Mouse (Mus musculus): Measurements from ENCODE around the gene Afdn. TPM values are rescaled to one million over a fixed set of nuclear protein-coding genes. Genes with fewer than 3 reads are reported as not detected.
"Not testable (repeated sequence)": the region's sequence is repeated elsewhere in the genome, so short reads cannot be mapped to it uniquely, and the experiment has no call there.

The Afdn gene
- polyA plus RNA-seq, 1 experiment from 2014 or later, result 190 TPM

DNA sequence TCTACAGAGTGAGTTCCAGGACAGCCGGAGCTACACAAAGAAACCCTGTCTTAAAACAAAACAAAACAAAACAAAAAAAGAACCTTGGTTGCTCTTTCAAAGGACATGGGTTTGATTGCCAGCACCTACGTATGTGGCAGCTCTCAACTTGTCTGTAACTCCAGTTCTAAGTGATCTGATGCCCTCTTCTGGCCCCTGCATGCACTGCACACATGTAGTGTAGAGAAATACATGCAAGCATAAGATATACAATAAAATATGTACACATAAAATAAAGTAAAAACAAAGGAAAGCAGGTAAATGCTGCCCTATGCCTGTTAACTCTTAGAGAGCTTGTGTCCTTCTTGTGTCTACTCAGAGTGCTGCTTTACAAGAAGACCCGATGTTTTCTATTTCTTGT is 8.9 kb downstream of the Afdn start:
- H3K36me3 ChIP-seq (ENCODE audit: control insufficient read depth, insufficient read depth, low read length), result no peaks in the 10 kb centered on the region
- no peak overlapping the region for H3K27ac ChIP-seq (replicated peaks; ENCODE audit: low read depth, low read length)
- 92% methylated on average over 3 of the region's 3 CpGs for WGBS
- no peak overlapping the region for H3K4me2 ChIP-seq (ENCODE audit: low read length)
- no peaks in the 10 kb centered on the region for H3K27me3 ChIP-seq (ENCODE audit: control insufficient read depth, insufficient read depth, low read length)
- no peak for ATAC-seq (ENCODE audit: low FRiP score, low TSS enrichment)
- H3K4me1 ChIP-seq (ENCODE audit: control insufficient read depth, insufficient read depth, low read length), result peaks cover 1% of the 10 kb centered on the region; the same call in 1 of the 2 replicates
- no peak overlapping the region for H3K9ac ChIP-seq (replicated peaks; ENCODE audit: low read length)
- H3K9me3 ChIP-seq (ENCODE audit: control insufficient read depth, low read length), result no peaks in the 10 kb centered on the region
- no peak overlapping the region for H3K4me3 ChIP-seq (replicated peaks; ENCODE audit: low read depth, low read length)
- DNase-seq, result no peak

DNA sequence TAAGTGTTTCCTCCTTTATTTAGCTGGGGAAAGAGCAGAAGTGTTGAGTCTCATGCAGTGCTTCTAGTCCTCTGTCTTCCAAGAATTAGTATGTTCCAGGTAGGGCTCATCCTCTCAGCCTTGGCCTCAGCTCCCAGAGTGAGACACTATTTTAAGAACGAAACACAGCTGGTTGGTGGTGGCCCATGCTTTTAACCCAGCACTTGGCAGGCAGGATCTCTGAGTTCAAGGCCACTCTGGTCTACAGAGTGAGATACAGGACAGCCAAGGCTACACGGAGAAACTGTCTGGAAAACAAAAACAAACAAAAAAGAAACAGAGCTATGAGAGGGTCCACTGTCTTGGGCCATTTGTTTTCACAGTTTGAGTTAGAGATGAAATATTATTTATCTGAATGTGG is 17.3 kb downstream of the Afdn start:
- no peaks in the 10 kb centered on the region for H3K4me1 ChIP-seq (ENCODE audit: control insufficient read depth, insufficient read depth, low read length)
- H3K4me3 ChIP-seq (replicated peaks; ENCODE audit: low read depth, low read length), result no peak overlapping the region
- H3K27me3 ChIP-seq (ENCODE audit: control insufficient read depth, insufficient read depth, low read length), result no peaks in the 10 kb centered on the region
- H3K9ac ChIP-seq (replicated peaks; ENCODE audit: low read length), result no peak overlapping the region
- 93% methylated on average over 2 of the region's 2 CpGs for WGBS
- H3K4me2 ChIP-seq (ENCODE audit: low read length), result no peak overlapping the region
- no peak for ATAC-seq (ENCODE audit: low FRiP score, low TSS enrichment)
- no peaks in the 10 kb centered on the region for H3K9me3 ChIP-seq (ENCODE audit: control insufficient read depth, low read length)
- H3K36me3 ChIP-seq (ENCODE audit: control insufficient read depth, insufficient read depth, low read length), result no peaks in the 10 kb centered on the region
- no peak overlapping the region for H3K27ac ChIP-seq (replicated peaks; ENCODE audit: low read depth, low read length)
- no peak for DNase-seq

DNA sequence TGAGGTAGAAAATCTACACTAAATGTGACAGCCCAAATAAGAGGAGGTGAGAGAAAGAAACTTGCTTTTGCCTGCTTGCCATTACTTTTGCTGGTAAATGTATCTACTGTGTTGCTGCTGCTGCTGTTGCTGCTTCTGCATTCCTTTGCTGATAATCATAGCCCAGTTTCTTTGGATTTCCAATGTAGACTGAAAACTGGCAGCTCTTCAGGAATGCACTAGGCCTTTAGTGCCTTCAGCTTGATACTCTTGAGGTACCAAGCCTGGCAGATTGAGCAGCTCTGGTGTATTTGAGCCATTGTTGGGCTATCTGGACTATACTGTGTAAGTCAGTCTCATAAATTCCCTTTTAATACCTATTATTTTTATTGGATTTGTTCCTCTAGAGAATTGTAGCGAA is 18.5 kb downstream of the Afdn start:
- ATAC-seq (ENCODE audit: low FRiP score, low TSS enrichment) (no peak), DNase-seq (no peak)
- Histone ChIP-seq H3K27ac (replicated peaks; ENCODE audit: low read depth, low read length) (no peak overlapping the region), H3K4me3 (replicated peaks; ENCODE audit: low read depth, low read length) (no peak overlapping the region), H3K27me3 (ENCODE audit: control insufficient read depth, insufficient read depth, low read length) (no peaks in the 10 kb centered on the region), H3K4me1 (ENCODE audit: control insufficient read depth, insufficient read depth, low read length) (no peaks in the 10 kb centered on the region), H3K4me2 (ENCODE audit: low read length) (no peak overlapping the region), H3K9ac (replicated peaks; ENCODE audit: low read length) (no peak overlapping the region), H3K36me3 (ENCODE audit: control insufficient read depth, insufficient read depth, low read length) (no peaks in the 10 kb centered on the region), H3K9me3 (ENCODE audit: control insufficient read depth, low read length) (no peaks in the 10 kb centered on the region)
- 90% methylated on average over 1 of the region's 1 CpGs for WGBS

DNA sequence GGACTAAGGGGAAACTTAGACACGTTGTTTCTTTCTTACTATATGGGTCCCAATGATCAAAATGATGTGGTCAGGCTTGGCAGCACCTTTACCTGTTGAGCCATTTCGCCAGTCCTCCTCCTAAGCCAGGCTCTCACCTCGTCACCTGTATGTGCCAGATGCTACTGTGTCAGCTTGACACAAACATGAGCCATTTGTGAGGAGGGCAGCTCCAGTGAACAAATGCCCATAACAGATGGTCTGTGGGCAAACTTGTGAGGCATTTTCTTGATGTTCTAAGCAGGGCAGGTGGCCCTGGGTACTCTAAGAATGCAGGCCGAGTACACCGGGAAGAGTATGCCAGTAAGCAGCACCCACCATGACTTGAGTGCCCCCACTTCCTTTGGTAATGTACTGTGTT is 21.6 kb downstream of the Afdn start:
- Histone ChIP-seq H3K4me1 (ENCODE audit: control insufficient read depth, insufficient read depth, low read length) (0 out of 2 replicates have a peak, but pooled peaks cover 12% of the 10 kb centered on the region), H3K9me3 (ENCODE audit: control insufficient read depth, low read length) (no peaks in the 10 kb centered on the region), H3K27me3 (ENCODE audit: control insufficient read depth, insufficient read depth, low read length) (no peaks in the 10 kb centered on the region), H3K9ac (replicated peaks; ENCODE audit: low read length) (no peak overlapping the region), H3K27ac (replicated peaks; ENCODE audit: low read depth, low read length) (no peak overlapping the region), H3K36me3 (ENCODE audit: control insufficient read depth, insufficient read depth, low read length) (no peaks in the 10 kb centered on the region), H3K4me2 (ENCODE audit: low read length) (no peak overlapping the region), H3K4me3 (replicated peaks; ENCODE audit: low read depth, low read length) (no peak overlapping the region)
- WGBS, result 92% methylated on average over 5 of the region's 5 CpGs
- no peak for ATAC-seq (ENCODE audit: low FRiP score, low TSS enrichment)
- DNase-seq, result no peak

DNA sequence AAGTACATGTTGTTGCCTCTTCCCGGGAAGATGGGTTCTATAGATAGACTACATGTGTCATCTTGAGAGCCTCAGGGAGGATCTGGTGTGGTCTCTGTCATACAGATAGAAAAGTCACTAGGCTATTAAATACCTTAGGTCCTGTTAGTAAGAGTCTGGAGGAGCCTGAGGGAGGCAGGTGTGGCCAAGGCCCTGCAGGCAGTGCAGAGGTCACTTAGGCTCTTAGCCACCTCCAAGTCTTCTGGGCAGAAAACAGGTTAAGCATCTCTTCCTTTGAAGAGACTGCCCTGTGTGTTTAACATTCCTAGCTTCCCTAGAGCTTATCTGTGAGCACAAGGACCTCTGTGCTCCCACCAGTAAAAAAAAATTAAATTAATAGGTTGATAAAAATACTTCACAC is 23.1 kb downstream of the Afdn start:
- Histone ChIP-seq H3K4me3 (replicated peaks; ENCODE audit: low read depth, low read length) (no peak overlapping the region), H3K4me2 (ENCODE audit: low read length) (no peak overlapping the region), H3K27me3 (ENCODE audit: control insufficient read depth, insufficient read depth, low read length) (no peaks in the 10 kb centered on the region), H3K4me1 (ENCODE audit: control insufficient read depth, insufficient read depth, low read length) (0 out of 2 replicates have a peak, but pooled peaks cover 12% of the 10 kb centered on the region), H3K36me3 (ENCODE audit: control insufficient read depth, insufficient read depth, low read length) (no peaks in the 10 kb centered on the region), H3K27ac (replicated peaks; ENCODE audit: low read depth, low read length) (no peak overlapping the region), H3K9me3 (ENCODE audit: control insufficient read depth, low read length) (no peaks in the 10 kb centered on the region), H3K9ac (replicated peaks; ENCODE audit: low read length) (no peak overlapping the region)
- DNase-seq, result no peak
- 93% methylated on average over 1 of the region's 1 CpGs for WGBS
- no peak for ATAC-seq (ENCODE audit: low FRiP score, low TSS enrichment)

GRCm38 (mm10) chr17:13790033-13790432 is 29.7 kb downstream of the Afdn start:
- not testable (repeated sequence) for H3K9me3 ChIP-seq (ENCODE audit: control insufficient read depth, low read length); H3K36me3 ChIP-seq (ENCODE audit: control insufficient read depth, insufficient read depth, low read length); H3K4me2 ChIP-seq (ENCODE audit: low read length); H3K9ac ChIP-seq (replicated peaks; ENCODE audit: low read length); DNase-seq; H3K4me1 ChIP-seq (ENCODE audit: control insufficient read depth, insufficient read depth, low read length); H3K27ac ChIP-seq (replicated peaks; ENCODE audit: low read depth, low read length); H3K4me3 ChIP-seq (replicated peaks; ENCODE audit: low read depth, low read length); H3K27me3 ChIP-seq (ENCODE audit: control insufficient read depth, insufficient read depth, low read length); ATAC-seq (ENCODE audit: low FRiP score, low TSS enrichment)
- 95% methylated on average over 2 of the region's 2 CpGs for WGBS

DNA sequence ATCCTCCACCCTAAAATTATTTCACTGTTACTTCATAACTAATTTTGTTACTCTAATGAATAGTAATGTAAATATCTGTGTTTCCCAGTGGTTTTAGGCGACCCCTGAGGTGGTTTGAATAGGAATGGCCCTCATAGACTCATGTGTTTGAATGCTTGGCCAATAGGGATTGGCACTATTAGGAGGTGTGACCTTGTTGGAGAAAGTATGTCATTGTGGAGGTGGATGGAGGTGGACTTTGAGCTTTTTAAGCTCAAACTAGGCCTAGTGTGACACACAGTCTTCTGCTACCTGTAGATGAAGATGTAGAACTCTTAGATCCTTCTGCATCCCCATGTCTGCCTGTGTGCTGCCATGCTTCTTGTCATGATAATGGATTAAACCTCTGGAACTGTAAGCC is 37.4 kb downstream of the Afdn start:
- DNase-seq, result no peak
- Histone ChIP-seq H3K27ac (replicated peaks; ENCODE audit: low read depth, low read length) (no peak overlapping the region), H3K9me3 (ENCODE audit: control insufficient read depth, low read length) (no peaks in the 10 kb centered on the region), H3K27me3 (ENCODE audit: control insufficient read depth, insufficient read depth, low read length) (no peaks in the 10 kb centered on the region), H3K36me3 (ENCODE audit: control insufficient read depth, insufficient read depth, low read length) (no peaks in the 10 kb centered on the region), H3K4me2 (ENCODE audit: low read length) (no peak overlapping the region), H3K9ac (replicated peaks; ENCODE audit: low read length) (no peak overlapping the region), H3K4me3 (replicated peaks; ENCODE audit: low read depth, low read length) (no peak overlapping the region), H3K4me1 (ENCODE audit: control insufficient read depth, insufficient read depth, low read length) (no peaks in the 10 kb centered on the region)
- WGBS, result 90% methylated on average over 1 of the region's 1 CpGs
- ATAC-seq (ENCODE audit: low FRiP score, low TSS enrichment), result no peak

DNA sequence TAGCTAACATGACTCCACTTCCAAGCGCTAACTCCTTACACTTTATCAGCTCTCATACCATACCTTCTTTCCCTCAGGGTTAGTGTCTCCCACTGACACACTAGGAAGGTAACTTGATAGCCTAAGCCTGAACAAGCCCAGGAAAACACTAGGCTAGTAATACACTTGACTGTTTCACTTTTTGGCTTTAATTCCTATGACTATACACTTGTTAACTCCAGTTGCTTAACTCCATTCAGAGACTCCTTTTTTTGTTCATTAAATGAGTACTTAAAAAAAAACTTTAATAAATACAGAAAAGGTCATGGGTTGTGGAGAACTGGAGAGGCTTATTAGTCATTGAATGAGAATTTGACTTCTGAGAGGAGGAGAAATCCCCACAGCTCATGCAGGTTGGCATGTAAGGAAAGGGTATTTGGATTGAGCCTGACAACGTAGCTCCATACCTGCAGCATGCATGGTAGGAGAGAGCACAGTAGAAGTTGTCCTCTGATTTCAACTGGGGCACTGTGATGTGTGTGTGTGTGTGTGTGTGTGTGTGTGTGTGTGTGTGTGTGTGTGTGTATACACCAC is 42.6 kb downstream of the Afdn start:
- no peaks in the 10 kb centered on the region for H3K9me3 ChIP-seq (ENCODE audit: control insufficient read depth, low read length)
- H3K4me1 ChIP-seq (ENCODE audit: control insufficient read depth, insufficient read depth, low read length), result no peaks in the 10 kb centered on the region
- H3K4me2 ChIP-seq (ENCODE audit: low read length), result no peak overlapping the region
- no peak overlapping the region for H3K4me3 ChIP-seq (replicated peaks; ENCODE audit: low read depth, low read length)
- DNase-seq (no peak), ATAC-seq (ENCODE audit: low FRiP score, low TSS enrichment) (no peak)
- H3K9ac ChIP-seq (replicated peaks; ENCODE audit: low read length), result no peak overlapping the region
- 88% methylated on average over 2 of the region's 2 CpGs for WGBS
- H3K27me3 ChIP-seq (ENCODE audit: control insufficient read depth, insufficient read depth, low read length), result no peaks in the 10 kb centered on the region
- H3K36me3 ChIP-seq (ENCODE audit: control insufficient read depth, insufficient read depth, low read length), result peaks cover 30% of the 10 kb centered on the region
- H3K27ac ChIP-seq (replicated peaks; ENCODE audit: low read depth, low read length), result no peak overlapping the region

- peaks cover 50% of the 10 kb centered on the region for H3K36me3 ChIP-seq (ENCODE audit: control insufficient read depth, insufficient read depth, low read length)
- no peaks in the 10 kb centered on the region for H3K27me3 ChIP-seq (ENCODE audit: control insufficient read depth, insufficient read depth, low read length)
- H3K9ac ChIP-seq (replicated peaks; ENCODE audit: low read length), result no peak overlapping the region
- no peaks in the 10 kb centered on the region for H3K9me3 ChIP-seq (ENCODE audit: control insufficient read depth, low read length)
- WGBS, result 95% methylated on average over 1 of the region's 1 CpGs
- no peak overlapping the region for H3K27ac ChIP-seq (replicated peaks; ENCODE audit: low read depth, low read length)
- no peak for ATAC-seq (ENCODE audit: low FRiP score, low TSS enrichment)
- no peak overlapping the region for H3K4me2 ChIP-seq (ENCODE audit: low read length)
- H3K4me3 ChIP-seq (replicated peaks; ENCODE audit: low read depth, low read length), result no peak overlapping the region
- H3K4me1 ChIP-seq (ENCODE audit: control insufficient read depth, insufficient read depth, low read length), result no peaks in the 10 kb centered on the region
- DNase-seq, result no peak
These were observed 45.7 kb downstream of the Afdn start for GRCm38 (mm10) chr17:13806016-13806415.

Measured in midbrain, embryonic 14.5 days (tissue).